Mouse (Mus musculus) kidney, postnatal 25 days (tissue): ENCODE data around the gene Slc9b2.

Source experiments
- DNase-seq, 2 experiments: peaks; one replicate each; pipeline ENCODE4 v3.0.0; 2021; ENCODE audit warnings: mixed read lengths in 2 of 2

Slc9b2 gene

GRCm38 (mm10) chr3:135307411-135308259 is at the start of gene Slc9b2:
Gene Slc9b2, plus strand, starts transcription at chr3:135307700.
- peak; percentile 25 to 49 for DNase-seq

- no peak for DNase-seq
Measured at GRCm38 (mm10) chr3:135258919-135259318, 48.6 kb upstream of the Slc9b2 start.

DNA sequence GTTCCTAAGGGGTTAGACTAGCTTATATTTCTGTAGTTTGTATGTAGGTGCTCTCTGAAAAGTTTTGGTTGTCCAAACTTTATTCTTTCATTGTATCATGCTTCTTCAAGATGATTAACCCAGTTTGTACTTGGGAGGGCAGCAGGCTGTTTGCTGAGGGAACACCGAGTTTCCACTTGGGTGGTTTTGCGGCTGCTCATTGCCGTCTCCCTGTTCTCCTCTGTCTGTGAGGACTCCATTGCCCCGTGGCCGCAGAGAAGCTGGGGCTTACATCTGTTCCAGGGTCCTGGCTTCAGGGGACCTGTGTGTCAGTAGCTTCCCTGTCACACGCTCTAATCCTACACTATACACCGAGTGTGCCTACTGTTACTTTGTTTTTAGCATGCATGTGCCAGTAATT is 47.3 kb upstream of the Slc9b2 start:
- DNase-seq = peak in 1 of 2 experiments; percentile 68

- DNase-seq = no peak
Measured at GRCm38 (mm10) chr3:135268616-135269015, 38.9 kb upstream of the Slc9b2 start.

GRCm38 (mm10) chr3:135269391-135269990 is 38.0 kb upstream of the Slc9b2 start:
- peak; percentile 74 to 90 for DNase-seq

GRCm38 (mm10) chr3:135272627-135273026 is 34.9 kb upstream of the Slc9b2 start:
- DNase-seq = no peak

GRCm38 (mm10) chr3:135273047-135273446 is 34.5 kb upstream of the Slc9b2 start:
- no peak for DNase-seq

GRCm38 (mm10) chr3:135280160-135280559 is 27.3 kb upstream of the Slc9b2 start:
- DNase-seq = no peak

- peak; percentile 87 for DNase-seq
Measured at GRCm38 (mm10) chr3:135280669-135281415, 26.7 kb upstream of the Slc9b2 start, which contains the start of gene Bdh2. Gene Bdh2, plus strand, starts transcription at chr3:135281221.

DNA sequence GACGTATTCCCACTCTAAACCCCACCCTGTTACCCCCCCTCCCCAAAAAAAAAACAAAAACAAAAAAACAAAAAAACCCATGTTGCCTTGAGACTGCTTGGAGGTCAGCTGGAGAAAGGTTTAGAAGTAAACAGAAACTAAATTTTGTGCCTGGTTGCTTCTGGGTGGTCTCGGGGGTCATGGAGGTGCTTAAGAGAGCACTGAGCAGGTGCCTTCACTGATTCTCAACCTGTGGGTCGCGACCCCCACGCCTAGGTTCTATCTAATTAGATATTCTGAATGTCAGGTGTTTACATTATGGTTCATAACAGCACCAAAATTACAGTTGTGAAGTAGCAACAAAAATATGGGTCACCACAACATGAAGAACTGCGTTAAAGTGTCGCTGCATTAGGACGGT is 25.8 kb upstream of the Slc9b2 start:
- DNase-seq = no peak

DNA sequence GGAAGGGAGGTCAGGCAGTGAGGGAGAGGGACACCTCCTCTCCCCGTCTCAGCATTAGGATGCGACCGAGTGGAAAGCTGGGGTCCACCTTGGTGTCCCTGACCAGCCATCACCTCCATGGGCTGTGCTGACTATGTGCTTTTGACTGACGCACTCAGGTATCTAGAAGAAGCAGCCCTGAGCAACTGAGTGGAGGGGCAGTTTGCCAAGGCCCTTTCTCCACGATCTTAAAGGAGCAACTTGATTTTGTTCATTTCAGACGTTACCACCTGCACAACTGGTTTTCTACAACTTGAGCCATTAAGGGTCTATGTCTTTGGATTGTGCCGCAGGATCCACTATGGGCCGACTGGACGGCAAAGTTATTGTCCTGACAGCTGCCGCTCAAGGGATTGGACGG is 22.2 kb upstream of the Slc9b2 start:
- DNase-seq = peak; percentile 44 to 59

GRCm38 (mm10) chr3:135285807-135286206 is 21.7 kb upstream of the Slc9b2 start:
- DNase-seq = no peak

DNA sequence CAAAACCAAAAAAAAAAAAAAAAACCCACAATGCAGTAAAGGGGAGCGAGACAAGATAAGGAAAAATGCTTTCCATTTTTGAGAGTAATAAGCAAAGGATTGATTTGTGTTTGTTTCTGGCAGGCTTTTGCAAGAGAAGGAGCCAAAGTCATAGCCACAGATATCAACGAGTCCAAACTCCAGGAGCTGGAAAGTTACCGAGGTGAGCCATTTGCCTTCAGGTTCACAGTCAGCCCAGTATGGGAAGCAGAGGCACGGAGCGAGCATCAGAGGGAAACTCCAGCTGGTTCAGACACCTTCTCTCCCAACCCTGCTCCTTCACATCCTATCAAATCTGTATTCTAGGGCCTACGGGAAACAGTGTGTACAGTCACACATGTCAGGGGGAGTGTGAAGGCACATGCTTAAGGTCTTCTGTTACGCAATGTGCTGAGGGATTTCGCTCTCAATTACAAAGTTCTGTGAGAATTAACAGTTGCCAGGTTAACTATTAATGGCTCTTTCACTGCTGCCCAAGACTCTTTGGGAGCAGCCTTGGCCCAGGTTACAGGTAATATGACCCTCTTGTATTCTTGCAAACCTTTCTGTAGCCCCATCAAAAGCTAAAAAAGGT is 19.3 kb upstream of the Slc9b2 start:
- DNase-seq = peak; percentile 55 to 75

DNA sequence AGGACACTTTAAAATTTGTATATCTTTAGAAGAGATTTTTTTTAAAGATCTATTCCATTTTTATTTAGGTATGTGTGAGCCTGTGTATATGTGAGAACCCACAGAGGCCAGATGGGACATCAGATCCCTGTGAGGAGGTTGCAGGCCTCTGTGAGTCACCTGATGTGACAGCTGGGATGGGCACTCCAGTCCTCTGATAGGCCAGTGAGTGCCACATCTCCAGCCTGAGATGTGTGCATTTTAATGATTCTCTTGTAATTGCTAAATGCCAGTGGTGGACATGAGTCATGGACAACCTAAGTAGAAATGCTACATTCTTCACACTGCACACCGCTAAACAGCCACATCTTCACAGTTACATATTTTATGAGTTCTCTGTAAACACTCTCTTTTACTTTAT is 18.4 kb upstream of the Slc9b2 start:
- DNase-seq = no peak

GRCm38 (mm10) chr3:135290249-135290894 is 17.1 kb upstream of the Slc9b2 start:
- peak in 1 of 2 experiments; percentile 51 for DNase-seq

GRCm38 (mm10) chr3:135293703-135294102 is 13.8 kb upstream of the Slc9b2 start:
- no peak for DNase-seq

DNA sequence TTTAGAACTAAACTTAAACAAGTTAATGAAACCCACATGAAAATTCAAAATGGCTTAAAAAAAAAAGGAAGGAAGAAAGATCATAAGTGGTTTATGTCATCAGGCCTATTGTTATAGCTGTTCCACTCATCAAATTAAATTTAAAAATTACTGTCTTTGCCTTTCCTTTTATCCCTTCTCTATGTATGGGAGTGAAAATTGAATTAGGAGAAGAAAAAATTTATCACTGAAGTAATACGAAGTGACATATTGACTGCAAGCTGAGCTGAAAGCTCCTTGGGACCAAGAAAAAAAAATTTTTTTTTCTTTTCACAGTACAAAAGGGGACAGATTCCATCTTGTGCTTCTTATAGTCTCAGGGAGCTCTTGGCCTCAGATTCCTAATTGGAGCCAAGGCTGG is 11.9 kb upstream of the Slc9b2 start:
- no peak for DNase-seq

- no peak for DNase-seq
Measured at GRCm38 (mm10) chr3:135298560-135298959, 8.9 kb upstream of the Slc9b2 start.

DNA sequence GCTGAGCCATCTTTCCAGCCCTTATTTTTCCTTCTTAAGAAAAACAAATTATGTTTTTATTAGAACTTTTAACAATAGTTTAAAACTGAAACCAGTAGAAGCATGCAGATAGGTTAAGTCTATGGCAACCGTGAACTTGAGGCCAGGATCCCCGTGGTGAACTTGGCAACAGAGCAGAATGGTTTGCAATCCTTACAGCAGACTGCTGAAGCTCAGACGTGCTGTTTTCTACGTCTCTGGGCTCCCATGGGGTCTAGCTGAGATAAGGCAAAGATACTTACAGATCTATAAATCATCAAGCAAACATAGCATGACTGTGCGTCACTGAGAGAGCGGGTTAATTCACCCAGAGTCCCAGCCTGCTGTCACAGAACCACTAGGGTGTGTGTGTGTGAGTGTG is 7.4 kb upstream of the Slc9b2 start:
- DNase-seq = no peak

- no peak for DNase-seq
Measured at GRCm38 (mm10) chr3:135304060-135304459, 3.4 kb upstream of the Slc9b2 start.

- no peak for DNase-seq
Measured at GRCm38 (mm10) chr3:135304566-135304965, 2.9 kb upstream of the Slc9b2 start.

- no peak for DNase-seq
Measured at GRCm38 (mm10) chr3:135312916-135313491, 5.5 kb downstream of the Slc9b2 start.
